Mouse (Mus musculus): Measurements from ENCODE around the gene Prg3.

DNA sequence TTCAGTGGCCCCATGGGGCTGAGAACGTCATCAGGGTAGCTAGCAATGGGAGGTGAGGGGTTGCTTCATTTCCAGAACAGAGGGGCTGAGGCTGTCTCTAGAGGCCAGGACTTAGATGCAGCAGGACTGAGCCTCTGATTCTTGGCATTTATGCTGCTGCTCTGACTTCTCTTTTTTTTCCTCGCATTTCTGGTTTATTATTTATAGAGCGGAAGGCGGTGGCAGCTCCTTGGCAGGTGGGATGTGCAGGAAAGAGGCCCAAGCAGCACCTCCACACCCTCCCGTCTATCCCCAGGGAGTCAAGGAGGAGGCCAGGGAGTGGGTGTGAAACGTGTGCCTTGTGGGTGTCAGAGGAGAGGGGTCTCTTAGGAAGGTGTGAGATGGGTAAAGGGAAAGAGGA is 43.0 kb downstream of the Prg3 start:
- TF ChIP-seq TAL1 (IDR thresholded peaks at IDR 0.05; ENCODE audit: low read length), result no peak
- no peak for TF ChIP-seq ELF1 (IDR thresholded peaks at IDR 0.05; ENCODE audit: low read depth, low read length)
